Mouse (Mus musculus): Measurements from ENCODE around the gene Fbxl18. TPM values are rescaled to one million over a fixed set of nuclear protein-coding genes. Genes with fewer than 3 reads are reported as not detected.

The Fbxl18 gene
- polyA plus RNA-seq, 2 experiments: 10.2 to 12.5 TPM

- H3K9me3 ChIP-seq (ENCODE audit: control insufficient read depth, low read length): no peaks in the 10 kb centered on the region
- ATAC-seq (ENCODE audit: low FRiP score, low read depth) (no peak), DNase-seq (ENCODE audit: low spot score) (no peak)
- H3K36me3 ChIP-seq (ENCODE audit: control insufficient read depth, insufficient read depth, low read length): peaks cover 66% of the 10 kb centered on the region
- H3K4me3 ChIP-seq (replicated peaks; ENCODE audit: low read length): no peak overlapping the region
- H3K27ac ChIP-seq (replicated peaks; ENCODE audit: low read depth, low read length): no peak overlapping the region
- no peak overlapping the region for H3K4me2 ChIP-seq (replicated peaks; ENCODE audit: low read depth, low read length, severe bottlenecking)
- H3K9ac ChIP-seq (ENCODE audit: low read depth, low read length, severe bottlenecking): no peak overlapping the region
- TF ChIP-seq POLR2A (IDR thresholded peaks at IDR 0.05; ENCODE audit: borderline replicate concordance, extremely low read depth, insufficient read depth, insufficient read length): no peak
- H3K4me1 ChIP-seq (ENCODE audit: control insufficient read depth, insufficient read depth, low read length): peaks cover 8% of the 10 kb centered on the region; the same call in 1 of the 2 replicates
- no peaks in the 10 kb centered on the region for H3K27me3 ChIP-seq (ENCODE audit: control insufficient read depth, insufficient read depth, low read length)
- WGBS: 85% methylated on average over 5 of the region's 5 CpGs
Measured at GRCm38 (mm10) chr5:142899932-142900533, 4.8 kb upstream of the Fbxl18 start.

- Histone ChIP-seq H3K4me2 (replicated peaks; ENCODE audit: low read depth, low read length, severe bottlenecking) (no peak overlapping the region), H3K27me3 (ENCODE audit: control insufficient read depth, insufficient read depth, low read length) (no peaks in the 10 kb centered on the region), H3K9ac (ENCODE audit: low read depth, low read length, severe bottlenecking) (no peak overlapping the region), H3K9me3 (ENCODE audit: control insufficient read depth, low read length) (no peaks in the 10 kb centered on the region), H3K4me3 (replicated peaks; ENCODE audit: low read length) (no peak overlapping the region), H3K36me3 (ENCODE audit: control insufficient read depth, insufficient read depth, low read length) (peaks cover 56% of the 10 kb centered on the region), H3K4me1 (ENCODE audit: control insufficient read depth, insufficient read depth, low read length) (peaks cover 7% of the 10 kb centered on the region), H3K27ac (replicated peaks; ENCODE audit: low read depth, low read length) (no peak overlapping the region)
- TF ChIP-seq POLR2A (IDR thresholded peaks at IDR 0.05; ENCODE audit: borderline replicate concordance, extremely low read depth, insufficient read depth, insufficient read length): no peak
- WGBS: 81% methylated on average over 9 of the region's 9 CpGs
- DNase-seq (ENCODE audit: low spot score): no peak
- no peak for ATAC-seq (ENCODE audit: low FRiP score, low read depth)
Measured at GRCm38 (mm10) chr5:142899057-142899601, 3.9 kb upstream of the Fbxl18 start.

- H3K4me2 ChIP-seq (replicated peaks; ENCODE audit: low read depth, low read length, severe bottlenecking): no peak overlapping the region
- no peak for DNase-seq (ENCODE audit: low spot score)
- peaks cover 8% of the 10 kb centered on the region for H3K4me1 ChIP-seq (ENCODE audit: control insufficient read depth, insufficient read depth, low read length)
- H3K9me3 ChIP-seq (ENCODE audit: control insufficient read depth, low read length): no peaks in the 10 kb centered on the region
- 86% methylated on average over 4 of the region's 4 CpGs for WGBS
- H3K4me3 ChIP-seq (replicated peaks; ENCODE audit: low read length): no peak overlapping the region
- peaks cover 50% of the 10 kb centered on the region for H3K36me3 ChIP-seq (ENCODE audit: control insufficient read depth, insufficient read depth, low read length)
- no peak for TF ChIP-seq POLR2A (IDR thresholded peaks at IDR 0.05; ENCODE audit: borderline replicate concordance, extremely low read depth, insufficient read depth, insufficient read length)
- H3K27ac ChIP-seq (replicated peaks; ENCODE audit: low read depth, low read length): no peak overlapping the region
- no peak for ATAC-seq (ENCODE audit: low FRiP score, low read depth)
- no peaks in the 10 kb centered on the region for H3K27me3 ChIP-seq (ENCODE audit: control insufficient read depth, insufficient read depth, low read length)
- no peak overlapping the region for H3K9ac ChIP-seq (ENCODE audit: low read depth, low read length, severe bottlenecking)
Measured at GRCm38 (mm10) chr5:142898316-142898715, 3.1 kb upstream of the Fbxl18 start.

GRCm38 (mm10) chr5:142897568-142898248 is 2.5 kb upstream of the Fbxl18 start:
- no peak for TF ChIP-seq POLR2A (IDR thresholded peaks at IDR 0.05; ENCODE audit: borderline replicate concordance, extremely low read depth, insufficient read depth, insufficient read length)
- Histone ChIP-seq H3K27ac (replicated peaks; ENCODE audit: low read depth, low read length) (no peak overlapping the region), H3K36me3 (ENCODE audit: control insufficient read depth, insufficient read depth, low read length) (peaks cover 44% of the 10 kb centered on the region), H3K4me1 (ENCODE audit: control insufficient read depth, insufficient read depth, low read length) (peaks cover 8% of the 10 kb centered on the region), H3K4me2 (replicated peaks; ENCODE audit: low read depth, low read length, severe bottlenecking) (no peak overlapping the region), H3K27me3 (ENCODE audit: control insufficient read depth, insufficient read depth, low read length) (no peaks in the 10 kb centered on the region), H3K9ac (ENCODE audit: low read depth, low read length, severe bottlenecking) (no peak overlapping the region), H3K9me3 (ENCODE audit: control insufficient read depth, low read length) (no peaks in the 10 kb centered on the region), H3K4me3 (replicated peaks; ENCODE audit: low read length) (no peak overlapping the region)
- no peak for ATAC-seq (ENCODE audit: low FRiP score, low read depth)
- WGBS: 87% methylated on average over 7 of the region's 7 CpGs
- no peak for DNase-seq (ENCODE audit: low spot score)

GRCm38 (mm10) chr5:142896713-142897112 is 1.5 kb upstream of the Fbxl18 start:
- Histone ChIP-seq H3K4me3 (replicated peaks; ENCODE audit: low read length) (no peak overlapping the region), H3K27ac (replicated peaks; ENCODE audit: low read depth, low read length) (no peak overlapping the region), H3K9ac (ENCODE audit: low read depth, low read length, severe bottlenecking) (no peak overlapping the region), H3K4me2 (replicated peaks; ENCODE audit: low read depth, low read length, severe bottlenecking) (no peak overlapping the region), H3K4me1 (ENCODE audit: control insufficient read depth, insufficient read depth, low read length) (peaks cover 8% of the 10 kb centered on the region), H3K9me3 (ENCODE audit: control insufficient read depth, low read length) (no peaks in the 10 kb centered on the region), H3K27me3 (ENCODE audit: control insufficient read depth, insufficient read depth, low read length) (no peaks in the 10 kb centered on the region), H3K36me3 (ENCODE audit: control insufficient read depth, insufficient read depth, low read length) (peaks cover 34% of the 10 kb centered on the region)
- no peak for TF ChIP-seq POLR2A (IDR thresholded peaks at IDR 0.05; ENCODE audit: borderline replicate concordance, extremely low read depth, insufficient read depth, insufficient read length)
- ATAC-seq (ENCODE audit: low FRiP score, low read depth): no peak
- DNase-seq (ENCODE audit: low spot score): no peak
- WGBS: 82% methylated on average over 5 of the region's 5 CpGs

Data from limb, embryonic 14.5 days (tissue).